Mouse (Mus musculus) lung, postnatal 14 days (tissue): ENCODE data around the gene Shank2.

ENCODE experiments used
- DNase-seq: peaks from one replicate; pipeline ENCODE4 v3.0.0; 2021

The Shank2 gene

DNA sequence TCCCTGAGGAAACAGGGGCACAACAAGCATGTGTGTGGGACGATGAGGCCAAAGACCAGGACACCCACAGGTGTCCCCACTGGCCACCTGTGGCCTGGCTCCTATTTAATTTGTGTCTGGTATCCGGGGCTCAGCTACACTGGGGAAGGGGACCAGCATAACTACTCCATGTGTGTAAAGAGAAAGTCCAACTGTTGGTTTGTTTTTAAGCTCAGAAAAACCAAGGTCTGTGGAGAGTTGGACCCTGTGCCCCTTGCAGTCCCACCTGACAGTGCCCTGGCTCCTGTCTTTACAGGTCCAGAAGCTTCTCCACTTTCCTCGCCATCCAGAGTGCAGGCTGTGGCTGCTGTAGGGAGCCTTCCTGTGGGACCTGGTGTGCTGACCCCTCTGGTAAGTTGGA, at the start of gene Shank2:
Gene Shank2 (plus strand): TSS at position 301 of the 400 bp plus-strand sequence.
- no peak for DNase-seq

GRCm38 (mm10) chr7:143952130-143952529, 49.6 kb upstream of the Shank2 start:
- no peak for DNase-seq

GRCm38 (mm10) chr7:143956575-143957295, 45.0 kb upstream of the Shank2 start:
- no peak for DNase-seq

- DNase-seq = no peak
Observed at GRCm38 (mm10) chr7:143958030-143958565, 43.6 kb upstream of the Shank2 start.

- DNase-seq = no peak
Observed at GRCm38 (mm10) chr7:143963813-143964212, 37.9 kb upstream of the Shank2 start.

GRCm38 (mm10) chr7:143966621-143967020, 35.1 kb upstream of the Shank2 start:
- peak; percentile 12 for DNase-seq

DNA sequence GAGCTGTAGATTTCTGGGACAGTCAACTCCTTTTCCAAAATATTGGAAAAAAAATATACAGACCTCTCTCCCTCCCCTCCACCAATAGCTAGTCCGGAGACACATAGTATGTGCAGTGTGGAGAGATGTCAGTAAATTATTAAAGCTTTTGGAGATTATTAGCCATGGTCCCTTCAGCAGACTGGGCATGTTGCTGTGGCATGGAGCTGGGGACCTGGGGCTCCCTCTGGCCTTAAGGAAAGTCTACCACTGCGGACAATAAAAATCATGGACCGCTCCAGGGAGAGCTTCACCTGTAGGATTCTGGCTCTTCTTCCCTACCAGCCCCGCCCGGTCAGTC, 24.3 kb upstream of the Shank2 start:
- DNase-seq = no peak

GRCm38 (mm10) chr7:143977831-143978682, 23.7 kb upstream of the Shank2 start:
- peak; percentile 23 for DNase-seq

GRCm38 (mm10) chr7:143978741-143979371, 22.9 kb upstream of the Shank2 start:
- DNase-seq = peak; percentile 67

GRCm38 (mm10) chr7:143979986-143980385, 21.7 kb upstream of the Shank2 start:
- DNase-seq = no peak

- DNase-seq = no peak
Observed at GRCm38 (mm10) chr7:143986281-143986680, 15.4 kb upstream of the Shank2 start.

DNA sequence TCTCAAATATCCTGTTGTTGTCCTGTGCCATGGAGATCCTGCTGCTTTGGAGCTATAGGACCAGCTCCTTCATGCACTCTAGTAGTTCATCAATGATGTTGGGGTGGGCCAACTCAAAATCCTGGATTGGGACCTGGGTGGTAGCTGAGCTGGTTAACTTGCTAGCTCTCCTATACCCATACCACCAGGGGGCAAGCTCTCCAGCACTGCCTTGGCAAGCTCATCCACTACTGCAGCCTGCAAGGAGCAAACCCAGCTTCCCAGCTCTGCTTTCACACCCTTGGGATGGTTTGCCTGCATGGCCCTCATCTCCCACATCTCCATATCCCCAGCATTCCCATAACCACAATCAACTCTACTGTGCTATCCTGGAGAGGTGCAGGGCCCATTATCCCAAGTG, 10.6 kb upstream of the Shank2 start:
- no peak for DNase-seq

GRCm38 (mm10) chr7:143999073-143999472, 2.7 kb upstream of the Shank2 start:
- DNase-seq = no peak

DNA sequence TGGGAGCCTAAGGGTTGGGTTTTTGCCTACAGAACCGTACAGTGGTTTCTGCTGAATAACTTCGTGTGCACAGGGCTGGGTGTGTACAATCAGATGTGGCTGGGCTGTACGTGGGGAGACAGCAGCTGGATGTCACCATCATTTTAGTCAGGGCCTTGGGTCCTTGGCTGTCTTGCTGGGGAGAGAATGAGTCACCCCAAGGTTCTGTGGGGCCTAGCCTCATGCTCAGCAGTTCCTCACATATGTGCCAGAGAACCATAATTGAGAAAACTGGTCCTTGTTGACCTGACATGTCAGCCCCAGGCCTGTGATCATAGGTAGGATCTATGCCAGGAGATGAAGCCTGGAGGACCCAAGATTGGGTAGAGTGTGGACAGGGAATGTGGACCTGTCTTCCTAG, 1.7 kb downstream of the Shank2 start:
- no peak for DNase-seq

DNA sequence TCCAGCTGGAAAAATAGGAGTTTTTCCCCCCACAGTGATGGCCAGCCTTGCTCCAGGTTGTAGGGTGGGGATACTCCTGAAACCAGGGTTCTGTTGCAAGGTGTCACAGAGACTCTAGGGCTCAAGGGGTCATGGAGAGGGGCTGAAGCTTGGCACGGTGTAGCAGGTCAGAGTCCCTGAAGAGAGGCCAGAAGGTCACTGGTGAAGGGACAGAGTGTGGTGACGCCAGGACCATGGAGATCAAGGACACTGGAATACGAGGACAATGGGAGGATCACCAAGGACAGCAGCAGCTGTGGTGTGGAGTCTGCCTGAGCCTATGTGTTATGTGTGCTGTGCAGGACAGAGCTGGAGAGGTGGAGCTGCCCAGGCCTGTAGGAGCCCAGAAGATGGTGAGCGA, 6.4 kb downstream of the Shank2 start:
- DNase-seq = no peak

- peak; percentile 36 for DNase-seq
Observed at GRCm38 (mm10) chr7:144008985-144009384, 7.3 kb downstream of the Shank2 start.

GRCm38 (mm10) chr7:144014485-144014884, 12.8 kb downstream of the Shank2 start:
- DNase-seq = no peak

DNA sequence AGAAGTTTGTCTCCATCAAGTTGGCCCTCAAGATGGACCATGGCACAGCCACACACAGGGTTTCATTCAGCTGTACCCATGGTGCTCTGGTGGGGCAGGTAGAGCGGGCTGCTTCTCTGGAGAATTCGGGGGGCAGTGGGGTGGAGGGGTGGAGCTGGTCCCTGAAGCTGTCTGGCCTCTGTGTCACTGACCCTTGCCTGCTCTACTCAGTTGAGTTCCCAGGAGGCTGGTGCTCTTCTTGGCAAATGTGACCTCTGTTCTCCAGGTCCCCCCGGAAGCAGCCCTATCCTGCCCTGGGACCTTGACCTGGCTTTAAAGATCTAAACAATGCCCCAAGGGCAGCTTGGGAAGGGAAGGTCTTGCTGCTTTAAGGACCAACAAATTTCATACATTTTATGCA, 20.1 kb downstream of the Shank2 start:
- no peak for DNase-seq

DNA sequence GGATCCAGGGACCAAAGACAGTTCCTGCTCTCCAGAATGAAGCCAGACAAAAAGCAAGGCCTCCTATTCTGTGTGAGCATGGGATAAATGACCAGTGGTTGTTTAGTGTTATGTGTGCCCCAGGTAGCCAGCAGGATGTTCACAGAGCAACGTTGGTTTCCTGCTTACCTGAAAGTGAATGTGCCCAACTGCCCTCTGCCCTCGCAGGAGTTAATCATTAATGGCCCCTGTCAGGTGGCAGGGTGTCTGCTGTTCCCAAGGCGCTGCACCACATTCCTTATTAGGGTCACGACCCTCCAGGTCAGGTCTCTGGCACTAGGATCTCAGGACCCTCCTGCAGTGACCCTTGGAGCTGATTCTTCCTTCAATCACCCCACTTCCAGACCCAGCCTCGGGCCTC, 21.0 kb downstream of the Shank2 start:
- no peak for DNase-seq

GRCm38 (mm10) chr7:144023561-144023960, 21.8 kb downstream of the Shank2 start:
- DNase-seq = no peak

- no peak for DNase-seq
Observed at GRCm38 (mm10) chr7:144026024-144026752, 24.5 kb downstream of the Shank2 start.

DNA sequence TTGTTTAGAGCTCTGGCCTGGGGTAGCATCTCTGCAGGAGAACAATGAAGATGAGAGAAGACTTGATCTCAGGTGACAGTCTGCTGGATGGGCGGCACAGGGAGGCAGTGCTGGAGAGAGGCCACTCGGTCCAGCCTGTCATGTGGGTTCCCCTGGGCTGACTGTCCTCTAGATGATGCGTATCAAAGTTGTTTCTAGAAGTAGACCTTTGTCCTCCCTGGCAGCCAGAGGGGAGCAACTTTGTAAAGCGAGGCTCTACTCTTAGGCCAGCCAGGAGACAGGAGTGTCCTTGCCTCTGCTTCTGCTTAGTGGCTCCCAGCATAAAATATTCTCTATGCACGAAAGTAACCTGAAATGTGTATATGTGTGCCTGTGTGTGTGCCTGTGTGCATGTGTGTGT, 27.5 kb downstream of the Shank2 start:
- no peak for DNase-seq

- DNase-seq = no peak
Observed at GRCm38 (mm10) chr7:144030796-144031195, 29.1 kb downstream of the Shank2 start.
